Mouse (Mus musculus) heart, adult 10 weeks (tissue): ENCODE results near the gene Igsf23. TPM values are rescaled to one million over a fixed set of nuclear protein-coding genes. Genes with fewer than 3 reads are reported as not detected.

ENCODE experiments used
- polyA plus RNA-seq: library from polyadenylated mRNA; stranded (reverse); fragments of 350-450 nt; fragmentation: Illumina TruSeq; extraction: RNeasy Lipid Tissue Mini Kit (QIAGEN cat#74804); gene quantifications from one replicate; pipeline ENCODE4 v1.2.3, GENCODE M21; 2014; ENCODE audit warnings: low read depth, low replicate concordance

Igsf23 gene
- polyA plus RNA-seq, result 5.9 TPM

DNA sequence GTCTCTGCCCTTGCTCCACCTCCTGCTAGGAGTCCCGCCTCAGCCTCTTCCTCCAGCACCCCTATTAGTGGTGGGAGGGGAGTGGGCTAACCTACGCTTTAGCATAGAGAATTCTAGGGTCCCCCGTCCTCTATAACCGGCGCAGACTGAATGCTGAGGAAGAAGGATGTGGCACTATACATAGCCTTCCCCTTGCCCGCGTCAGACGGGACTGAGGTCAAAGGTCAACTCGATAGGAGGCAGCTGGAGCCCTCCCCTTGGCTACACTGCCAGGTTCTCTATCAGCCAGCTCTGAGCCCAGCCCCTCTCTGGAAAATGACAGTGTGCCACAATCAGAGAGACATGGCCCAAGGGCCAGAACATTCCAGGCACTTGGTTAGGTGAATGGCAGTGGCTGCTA is at the start of gene Igsf23:
Igsf23 (minus strand) TSS at position 168 of the 400 bp plus-strand sequence.

GRCm38 (mm10) chr7:19991165-19991564 is 40.6 kb upstream of the Igsf23 start, which contains the start of gene Nlrp9b:
Gene Nlrp9b, plus strand, starts transcription at chr7:19991465.

GRCm38 (mm10) chr7:19964985-19965579 is 14.5 kb upstream of the Igsf23 start, which contains the start of gene Ceacam20:
Gene Ceacam20, plus strand, starts transcription at chr7:19965412.

GRCm38 (mm10) chr7:19920506-19921261 is 29.9 kb downstream of the Igsf23 start, which contains the start of gene Pvr:
Gene Pvr, minus strand, starts transcription at chr7:19921160.

DNA sequence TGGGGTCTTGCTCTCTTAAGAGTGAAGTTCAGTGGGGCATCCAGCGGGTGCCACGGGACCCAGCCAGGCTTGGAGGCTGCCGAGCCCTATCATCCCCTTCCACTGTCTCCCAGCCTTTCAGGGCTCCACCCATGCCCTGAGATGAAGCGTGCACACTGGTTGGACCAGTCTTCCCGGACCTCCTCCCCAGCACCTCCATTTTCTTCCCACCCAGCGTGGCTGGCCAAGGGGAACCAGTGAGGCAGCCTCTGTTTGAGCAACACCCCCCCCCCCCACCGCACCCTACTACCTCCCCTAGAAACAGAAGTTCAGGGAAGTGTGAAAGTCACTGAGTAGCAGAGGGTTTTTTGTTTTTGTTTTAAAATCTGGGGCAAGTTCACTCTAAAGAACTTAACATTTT is 62.7 kb downstream of the Igsf23 start, which contains the start of gene Ceacam19:
Ceacam19 (minus strand) TSS at position 117 of the 400 bp plus-strand sequence.

Other genes with a start within 250 kb of the Igsf23 start
- 73.7 TPM for gene Tomm40, start 235.3 kb downstream of the Igsf23 start, polyA plus RNA-seq
- gene Nectin2, start 200.3 kb downstream of the Igsf23 start, polyA plus RNA-seq, result 32.1 TPM
- gene Bcam, start 179.7 kb downstream of the Igsf23 start, polyA plus RNA-seq, result 183 TPM
- 0.45 TPM for gene Cblc, start 153.9 kb downstream of the Igsf23 start, polyA plus RNA-seq
- 5.8 TPM for gene Bcl3, start 128.0 kb downstream of the Igsf23 start, polyA plus RNA-seq
- not detected for gene Gm19345, start 98.8 kb downstream of the Igsf23 start, polyA plus RNA-seq
- not detected for gene Ceacam16, start 89.5 kb downstream of the Igsf23 start, polyA plus RNA-seq
- not detected for gene Ceacam19, start 62.8 kb downstream of the Igsf23 start, polyA plus RNA-seq
- 37.7 TPM for gene Pvr, start 29.6 kb downstream of the Igsf23 start, polyA plus RNA-seq
- gene Ceacam20, start 14.7 kb upstream of the Igsf23 start, polyA plus RNA-seq, result not detected
- not detected for gene Nlrp9b, start 40.7 kb upstream of the Igsf23 start, polyA plus RNA-seq
- gene Vmn1r91, start 148.9 kb upstream of the Igsf23 start, polyA plus RNA-seq, result not detected
- gene Gm16442, start 171.8 kb upstream of the Igsf23 start, polyA plus RNA-seq, result not detected
- not detected for gene Vmn1r93, start 188.3 kb upstream of the Igsf23 start, polyA plus RNA-seq
- gene Vmn1r94, start 217.6 kb upstream of the Igsf23 start, polyA plus RNA-seq, result not detected
- not detected for gene Vmn1r95, start 243.0 kb upstream of the Igsf23 start, polyA plus RNA-seq